Mouse (Mus musculus) thymus, adult 2 months (tissue): Measurements from ENCODE around the gene Tas2r121. TPM values are rescaled to one million over a fixed set of nuclear protein-coding genes. Genes with fewer than 3 reads are reported as not detected.
"Not testable (repeated sequence)": the region's sequence is repeated elsewhere in the genome, so short reads cannot be mapped to it uniquely, and the experiment has no call there.

Experiments used
- DNase-seq: peaks from one replicate; pipeline ENCODE4 v3.0.0; 2021
- H3K27ac ChIP-seq: fragments of 200-500 bp; 2 replicates; pipeline ENCODE4 v1.5.1; 2012; ENCODE audit warnings: low read length, control low read depth; ENCODE audit not compliant: control insufficient read depth, insufficient read depth
- H3K27me3 ChIP-seq: fragments of 200-500 bp; 2 replicates; pipeline ENCODE4 v1.6.1; 2012; ENCODE audit warnings: mild to moderate bottlenecking, low read length, moderate library complexity, mixed read lengths; ENCODE audit not compliant: control insufficient read depth, insufficient read depth
- H3K36me3 ChIP-seq: fragments of 200-500 bp; 2 replicates; pipeline ENCODE4 v1.6.1; 2012; ENCODE audit warnings: mild to moderate bottlenecking, low read length, moderate library complexity; ENCODE audit not compliant: control insufficient read depth, insufficient read depth
- H3K4me1 ChIP-seq: fragments of 200-500 bp; replicated peaks from 2 replicates; pipeline ENCODE4 v1.6.1; 2012; ENCODE audit warnings: low read length; ENCODE audit not compliant: control insufficient read depth, insufficient read depth
- H3K4me3 ChIP-seq: fragments of 200-500 bp; 2 replicates; pipeline ENCODE4 v1.5.1; 2012; ENCODE audit warnings: mild to moderate bottlenecking, low read length, control low read depth, moderate library complexity; ENCODE audit not compliant: control insufficient read depth, insufficient read depth
- CTCF ChIP-seq: fragments of 200-500 bp; IDR thresholded peaks from 2 replicates; pipeline ENCODE4 v1.5.1; 2012; ENCODE audit warnings: mild to moderate bottlenecking, control low read depth, low read length, moderate library complexity, borderline replicate concordance; ENCODE audit not compliant: control insufficient read depth, poor library complexity, insufficient read depth; ENCODE audit errors: extremely low read depth
- POLR2A ChIP-seq: fragments of 200-500 bp; IDR thresholded peaks from 2 replicates; pipeline ENCODE4 v1.6.1; 2012; ENCODE audit warnings: mild to moderate bottlenecking, low read length, control low read depth, moderate library complexity; ENCODE audit not compliant: control insufficient read depth, poor library complexity, insufficient read depth; ENCODE audit errors: extremely low read depth
- WGBS: fragments of 180-500 bp; shearing (Covaris S2); methylation state at CpG from one replicate; pipeline ENCODE4 v1.1.7; 2018; 5-methylcytosine and 5-hydroxymethylcytosine counted together
- polyA plus RNA-seq: library from polyadenylated mRNA; depleted of rRNA; stranded (reverse); fragments of >200 nt; gene quantifications from 2 replicates; pipeline ENCODE4 v1.2.3, GENCODE M21; 2012; rRNA removed

Gene Tas2r121
- not detected in 2 replicates for polyA plus RNA-seq

- no peaks in the 10 kb centered on the region for H3K36me3 ChIP-seq
- no peak for DNase-seq
- WGBS, result 84% methylated on average over 1 of the region's 1 CpGs
- no peak within 1 kb of the TSS for H3K4me3 ChIP-seq
- no peak for TF ChIP-seq CTCF
- TF ChIP-seq POLR2A, result no peak
- no peaks in the 10 kb centered on the region for H3K27me3 ChIP-seq
- H3K27ac ChIP-seq, result no peak within 1 kb of the TSS
- H3K4me1 ChIP-seq, result no peaks in the 10 kb centered on the region
These were observed at the start of gene Tas2r121 for GRCm38 (mm10) chr6:132700907-132701306. Gene Tas2r121, minus strand, starts transcription at chr6:132701007.

GRCm38 (mm10) chr6:132750206-132750605, 49.4 kb upstream of the Tas2r121 start:
- DNase-seq, result no peak
- Histone ChIP-seq H3K4me3 (no peak overlapping the region), H3K4me1 (no peaks in the 10 kb centered on the region), H3K36me3 (no peaks in the 10 kb centered on the region), H3K27ac (no peak overlapping the region), H3K27me3 (no peaks in the 10 kb centered on the region)
- TF ChIP-seq POLR2A (no peak), CTCF (no peak)
- 92% methylated on average over 2 of the region's 2 CpGs for WGBS

GRCm38 (mm10) chr6:132737935-132738334, 37.1 kb upstream of the Tas2r121 start, which contains the start of gene Tas2r115:
Gene Tas2r115, minus strand, starts transcription at chr6:132738035.
- DNase-seq, result no peak
- no peak for TF ChIP-seq CTCF
- TF ChIP-seq POLR2A, result no peak
- Histone ChIP-seq H3K27me3 (no peaks in the 10 kb centered on the region), H3K4me3 (no peak within 1 kb of the TSS), H3K36me3 (no peaks in the 10 kb centered on the region), H3K4me1 (no peaks in the 10 kb centered on the region), H3K27ac (no peak within 1 kb of the TSS)
- 76% methylated on average over 2 of the region's 2 CpGs for WGBS

GRCm38 (mm10) chr6:132711828-132712227, 11.0 kb upstream of the Tas2r121 start, which contains the start of gene Tas2r122:
Gene Tas2r122, minus strand, starts transcription at chr6:132711928.
- no peak within 1 kb of the TSS for H3K27ac ChIP-seq
- no peaks in the 10 kb centered on the region for H3K36me3 ChIP-seq
- DNase-seq, result no peak
- TF ChIP-seq CTCF (no peak), POLR2A (no peak)
- 85% methylated on average over 3 of the region's 3 CpGs for WGBS
- H3K27me3 ChIP-seq, result no peaks in the 10 kb centered on the region
- no peaks in the 10 kb centered on the region for H3K4me1 ChIP-seq
- H3K4me3 ChIP-seq, result no peak within 1 kb of the TSS

GRCm38 (mm10) chr6:132691596-132691995, 9.2 kb downstream of the Tas2r121 start:
- 86% methylated on average over 7 of the region's 7 CpGs for WGBS
- H3K27me3 ChIP-seq, H3K36me3 ChIP-seq, DNase-seq, H3K4me1 ChIP-seq, H3K27ac ChIP-seq, H3K4me3 ChIP-seq: not testable (repeated sequence)

- no peaks in the 10 kb centered on the region for H3K27me3 ChIP-seq
These were observed 44.2 kb downstream of the Tas2r121 start, which contains the start of gene Tas2r120 for GRCm38 (mm10) chr6:132656653-132657052. Gene Tas2r120, plus strand, starts transcription at chr6:132656953.

GRCm38 (mm10) chr6:132651426-132651825, 49.4 kb downstream of the Tas2r121 start, which contains the start of gene A630073D07Rik:
Gene A630073D07Rik, minus strand, starts transcription at chr6:132651526.
- Histone ChIP-seq H3K27me3 (no peaks in the 10 kb centered on the region), H3K4me1 (no peaks in the 10 kb centered on the region), H3K4me3 (no peak within 1 kb of the TSS), H3K27ac (no peak within 1 kb of the TSS), H3K36me3 (no peaks in the 10 kb centered on the region)
- no peak for DNase-seq
- 85% methylated on average over 1 of the region's 1 CpGs for WGBS
- no peak for TF ChIP-seq POLR2A
- no peak for TF ChIP-seq CTCF

More at GRCm38 (mm10) chr6:132656653-132657052, 44.2 kb downstream of the Tas2r121 start, which contains the start of gene Tas2r120:
- DNase-seq, result no peak
- Histone ChIP-seq H3K4me3 (no peak within 1 kb of the TSS), H3K4me1 (no peaks in the 10 kb centered on the region), H3K27ac (no peak within 1 kb of the TSS), H3K36me3 (no peaks in the 10 kb centered on the region)
- TF ChIP-seq POLR2A, result no peak
- no peak for TF ChIP-seq CTCF

Other genes with a start within 250 kb of the Tas2r121 start
- 0.15 TPM in 1 of 2 replicates, not detected in the other for gene Prh1, start 131.2 kb downstream of the Tas2r121 start, polyA plus RNA-seq
- gene Prp2, start 105.1 kb downstream of the Tas2r121 start, polyA plus RNA-seq, result not detected in 2 replicates
- 0.36 TPM in 1 of 2 replicates, not detected in the other for gene A630073D07Rik, start 49.5 kb downstream of the Tas2r121 start, polyA plus RNA-seq
- not detected in 2 replicates for gene Tas2r120, start 44.1 kb downstream of the Tas2r121 start, polyA plus RNA-seq
- gene Tas2r122, start 10.9 kb upstream of the Tas2r121 start, polyA plus RNA-seq, result not detected in 2 replicates
- not detected in 2 replicates for gene Tas2r115, start 37.0 kb upstream of the Tas2r121 start, polyA plus RNA-seq
- not detected in 2 replicates for gene Tas2r124, start 53.7 kb upstream of the Tas2r121 start, polyA plus RNA-seq
- gene Tas2r102, start 61.1 kb upstream of the Tas2r121 start, polyA plus RNA-seq, result not detected in 2 replicates
- gene Tas2r136, start 77.2 kb upstream of the Tas2r121 start, polyA plus RNA-seq, result not detected in 2 replicates
- 0.11 TPM in 1 of 2 replicates, not detected in the other for gene Tas2r117, start 101.8 kb upstream of the Tas2r121 start, polyA plus RNA-seq
- not detected in 2 replicates for gene Tas2r123, start 146.1 kb upstream of the Tas2r121 start, polyA plus RNA-seq
- gene Tas2r116, start 154.4 kb upstream of the Tas2r121 start, polyA plus RNA-seq, result not detected in 2 replicates
- gene Tas2r110, start 167.0 kb upstream of the Tas2r121 start, polyA plus RNA-seq, result not detected in 2 replicates
- gene Tas2r113, start 192.0 kb upstream of the Tas2r121 start, polyA plus RNA-seq, result not detected in 2 replicates
- not detected in 2 replicates for gene Tas2r125, start 208.6 kb upstream of the Tas2r121 start, polyA plus RNA-seq